Mouse (Mus musculus): ENCODE measurements around the gene Cops3. TPM values are rescaled to one million over a fixed set of nuclear protein-coding genes. Genes with fewer than 3 reads are reported as not detected.

Cops3 gene
- total and polyA plus RNA-seq, 3 experiments, result 180 to 198 TPM; not detected in 1

GRCm38 (mm10) chr11:59777259-59777658 lies 62.4 kb downstream of the Cops3 start:
- Histone ChIP-seq H3K27me3 (ENCODE audit: control insufficient read depth in 1 of 2, insufficient read depth in 2 of 2, low read length in 2 of 2) (no peaks in the 10 kb centered on the region), H3K4me1 (ENCODE audit: control insufficient read depth in 1 of 2, insufficient read depth in 2 of 2, low read length in 2 of 2) (peaks cover 12 to 16% of the 10 kb centered on the region in 2 experiments), H3K27ac (ENCODE audit: control insufficient read depth, low read depth, low read length) (no peak overlapping the region), H3K36me3 (ENCODE audit: control insufficient read depth in 1 of 2, insufficient read depth in 2 of 2, low read length in 2 of 2) (peaks cover 0 to 21% of the 10 kb centered on the region in 2 experiments; a peak in 2 of 4 replicates), H3K79me2 (ENCODE audit: control insufficient read depth, insufficient read depth, low read length, poor library complexity) (no peaks in the 10 kb centered on the region), H3K9ac (ENCODE audit: control insufficient read depth, low read depth, low read length, poor library complexity, severe bottlenecking) (no peak overlapping the region), H3K4me3 (ENCODE audit: control insufficient read depth in 1 of 2, insufficient read depth in 1 of 2, low read depth in 2 of 2, low read length in 2 of 2) (no peak overlapping the region), H3K9me3 (replicated peaks; ENCODE audit: insufficient read depth, low read length) (no peaks in the 10 kb centered on the region)
- TF ChIP-seq MYC (IDR thresholded peaks at IDR 0.05; ENCODE audit: low read depth, low read length) (no peak), ETS1 (IDR thresholded peaks at IDR 0.05; ENCODE audit: low read depth, low read length) (no peak)
- DNase-seq (ENCODE audit: low read depth, low spot score), result no peak

GRCm38 (mm10) chr11:59775435-59776148 lies 64.0 kb downstream of the Cops3 start:
- DNase-seq (ENCODE audit: low read depth, low spot score), result no peak
- no peak overlapping the region for H3K4me3 ChIP-seq (ENCODE audit: control insufficient read depth in 1 of 2, insufficient read depth in 1 of 2, low read depth in 2 of 2, low read length in 2 of 2)
- H3K9me3 ChIP-seq (replicated peaks; ENCODE audit: insufficient read depth, low read length), result no peaks in the 10 kb centered on the region
- peaks cover 2 to 27% of the 10 kb centered on the region in 2 experiments for H3K36me3 ChIP-seq (ENCODE audit: control insufficient read depth in 1 of 2, insufficient read depth in 2 of 2, low read length in 2 of 2)
- peaks cover 17 to 19% of the 10 kb centered on the region in 2 experiments for H3K4me1 ChIP-seq (ENCODE audit: control insufficient read depth in 1 of 2, insufficient read depth in 2 of 2, low read length in 2 of 2)
- no peaks in the 10 kb centered on the region for H3K27me3 ChIP-seq (ENCODE audit: control insufficient read depth in 1 of 2, insufficient read depth in 2 of 2, low read length in 2 of 2)
- H3K27ac ChIP-seq (ENCODE audit: control insufficient read depth, low read depth, low read length), result no peak overlapping the region
- no peak for TF ChIP-seq NELFE (IDR thresholded peaks at IDR 0.05; ENCODE audit: low read depth, low read length)
- no peak for TF ChIP-seq ETS1 (IDR thresholded peaks at IDR 0.05; ENCODE audit: low read depth, low read length)
- 0 out of 6 replicates have a peak, but pooled peaks of 1 of the 3 experiments have one; percentile 15 for TF ChIP-seq CTCF (IDR thresholded peaks at IDR 0.05 in 2 of 3, conservative IDR thresholded peaks at IDR 0.05 in 1 of 3; ENCODE audit: control insufficient read depth in 1 of 3, insufficient read depth in 1 of 3, low read depth in 2 of 3, low read length in 3 of 3, poor library complexity in 1 of 3, severe bottlenecking in 1 of 3)
- no peak for TF ChIP-seq E2F4 (IDR thresholded peaks at IDR 0.05; ENCODE audit: borderline replicate concordance, low read depth, low read length)
- TF ChIP-seq GABPA (IDR thresholded peaks at IDR 0.05; ENCODE audit: low read depth, low read length), result no peak
- no peaks in the 10 kb centered on the region for H3K79me2 ChIP-seq (ENCODE audit: control insufficient read depth, insufficient read depth, low read length, poor library complexity)
- no peak overlapping the region for H3K9ac ChIP-seq (ENCODE audit: control insufficient read depth, low read depth, low read length, poor library complexity, severe bottlenecking)

- DNase-seq (ENCODE audit: low read depth, low spot score), result peak; percentile 89
- H3K9ac ChIP-seq (ENCODE audit: control insufficient read depth, low read depth, low read length, poor library complexity, severe bottlenecking), result peak overlapping the region; percentile 27
- no peaks in the 10 kb centered on the region for H3K79me2 ChIP-seq (ENCODE audit: control insufficient read depth, insufficient read depth, low read length, poor library complexity)
- peak overlapping the region; percentile 77 for H3K27ac ChIP-seq (ENCODE audit: control insufficient read depth, low read depth, low read length)
- H3K27me3 ChIP-seq (ENCODE audit: control insufficient read depth in 1 of 2, insufficient read depth in 2 of 2, low read length in 2 of 2), result no peaks in the 10 kb centered on the region
- H3K4me1 ChIP-seq (ENCODE audit: control insufficient read depth in 1 of 2, insufficient read depth in 2 of 2, low read length in 2 of 2), result peaks cover 21% of the 10 kb centered on the region in 2 experiments
- no peaks in the 10 kb centered on the region for H3K9me3 ChIP-seq (replicated peaks; ENCODE audit: insufficient read depth, low read length)
- peaks cover 2 to 29% of the 10 kb centered on the region in 2 experiments for H3K36me3 ChIP-seq (ENCODE audit: control insufficient read depth in 1 of 2, insufficient read depth in 2 of 2, low read length in 2 of 2)
- peak overlapping the region; percentile 26 to 28 for H3K4me3 ChIP-seq (ENCODE audit: control insufficient read depth in 1 of 2, insufficient read depth in 1 of 2, low read depth in 2 of 2, low read length in 2 of 2)
- TF ChIP-seq NELFE (IDR thresholded peaks at IDR 0.05; ENCODE audit: low read depth, low read length) (peak; percentile 40; the same call in 1 of the 2 replicates), ZMIZ1 (IDR thresholded peaks at IDR 0.05; ENCODE audit: low read depth, low read length) (no peak), ZNF384 (IDR thresholded peaks at IDR 0.05; ENCODE audit: low read depth, low read length) (peak; percentile 42; the same call in 1 of the 2 replicates), RCOR1 (IDR thresholded peaks at IDR 0.05; ENCODE audit: low read depth, low read length) (peak; percentile 90), NRF1 (IDR thresholded peaks at IDR 0.05; ENCODE audit: insufficient read depth, low read depth, low read length, poor library complexity, severe bottlenecking) (no peak), POLR2AphosphoS5 (IDR thresholded peaks at IDR 0.05; ENCODE audit: borderline replicate concordance, low read depth, low read length) (no peak), POLR2AphosphoS2 (IDR thresholded peaks at IDR 0.05; ENCODE audit: low read length) (no peak), USF1 (IDR thresholded peaks at IDR 0.05; ENCODE audit: low read depth, low read length) (0 out of 2 replicates have a peak, but pooled peaks have one; percentile 35), CTCF (IDR thresholded peaks at IDR 0.05 in 2 of 3, conservative IDR thresholded peaks at IDR 0.05 in 1 of 3; ENCODE audit: control insufficient read depth in 1 of 3, insufficient read depth in 1 of 3, low read depth in 2 of 3, low read length in 3 of 3, poor library complexity in 1 of 3, severe bottlenecking in 1 of 3) (no peak), HCFC1 (IDR thresholded peaks at IDR 0.05; ENCODE audit: low read depth, low read length) (0 out of 2 replicates have a peak, but pooled peaks have one; percentile 44), USF2 (IDR thresholded peaks at IDR 0.05; ENCODE audit: borderline replicate concordance in 1 of 2, insufficient read depth in 1 of 2, low read depth in 1 of 2, low read length in 2 of 2) (no peak), ZC3H11A (IDR thresholded peaks at IDR 0.05; ENCODE audit: low read depth, low read length) (no peak), RAD21 (IDR thresholded peaks at IDR 0.05; ENCODE audit: low read depth, low read length) (no peak), MAFK (IDR thresholded peaks at IDR 0.05; ENCODE audit: borderline replicate concordance, low read depth, low read length) (no peak), ZKSCAN1 (IDR thresholded peaks at IDR 0.05; ENCODE audit: low read depth, low read length) (no peak), EP300 (IDR thresholded peaks at IDR 0.05; ENCODE audit: low read depth in 1 of 2, low read length in 2 of 2) (peak; percentile 73 to 83), ETS1 (IDR thresholded peaks at IDR 0.05; ENCODE audit: low read depth, low read length) (peak; percentile 85), CHD2 (IDR thresholded peaks at IDR 0.05; ENCODE audit: low read length) (no peak), BHLHE40 (IDR thresholded peaks at IDR 0.05; ENCODE audit: borderline replicate concordance, low read depth, low read length) (0 out of 2 replicates have a peak, but pooled peaks have one; percentile 49)
Observed at GRCm38 (mm10) chr11:59774522-59774921, 65.1 kb downstream of the Cops3 start.

Data from MEL (cell line).